Mouse (Mus musculus) kidney, postnatal 25 days (tissue): ENCODE results near the gene Nek6.
A peak's percentile ranks its signal among the peaks of the same experiment; 100 is the strongest.

ENCODE experiments used
- DNase-seq, 2 experiments: peaks; one replicate each; pipeline ENCODE4 v3.0.0; 2021; ENCODE audit warnings: mixed read lengths in 2 of 2

Gene Nek6

DNA sequence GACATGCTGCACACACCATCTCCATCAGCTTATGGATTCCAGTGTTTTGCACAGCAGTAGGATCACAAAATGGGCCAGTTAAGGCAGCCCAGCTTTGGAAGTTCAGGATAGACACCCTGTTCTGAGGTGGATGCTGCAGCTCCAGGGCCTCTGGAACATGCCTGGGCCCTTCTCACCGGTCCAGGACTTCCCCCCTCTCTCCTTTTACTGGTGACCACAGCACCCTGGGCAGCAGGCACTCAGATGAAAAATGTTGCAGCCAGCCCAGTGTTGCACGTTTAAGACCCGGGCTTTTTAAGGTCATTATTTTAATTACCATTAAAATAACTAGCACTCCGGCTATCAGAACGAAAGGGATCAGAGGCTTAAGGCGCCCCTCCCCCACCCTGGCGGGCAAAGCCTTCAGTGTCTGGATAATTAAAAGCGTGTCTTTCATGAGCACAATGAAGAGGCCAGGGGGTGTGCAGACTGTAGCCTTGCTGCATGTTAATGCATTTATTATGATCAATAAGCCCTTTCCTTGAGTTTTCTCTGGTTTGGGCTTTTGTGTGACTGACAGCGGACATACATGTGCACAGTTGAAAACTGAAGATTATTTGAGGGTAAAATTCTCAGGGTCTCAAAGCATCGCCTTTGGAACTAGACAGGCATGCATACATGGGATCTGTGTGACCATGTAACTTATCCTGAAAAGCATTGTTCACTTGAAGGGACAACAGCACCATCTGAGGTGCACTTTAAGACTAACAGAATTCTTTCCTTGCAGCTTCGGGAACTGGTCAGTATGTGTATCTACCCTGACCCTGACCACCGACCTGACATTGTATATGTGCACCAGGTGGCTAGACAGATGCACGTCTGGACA, 73.3 kb downstream of the Nek6 start:
- DNase-seq: peak in 1 of 2 experiments; percentile 18

DNA sequence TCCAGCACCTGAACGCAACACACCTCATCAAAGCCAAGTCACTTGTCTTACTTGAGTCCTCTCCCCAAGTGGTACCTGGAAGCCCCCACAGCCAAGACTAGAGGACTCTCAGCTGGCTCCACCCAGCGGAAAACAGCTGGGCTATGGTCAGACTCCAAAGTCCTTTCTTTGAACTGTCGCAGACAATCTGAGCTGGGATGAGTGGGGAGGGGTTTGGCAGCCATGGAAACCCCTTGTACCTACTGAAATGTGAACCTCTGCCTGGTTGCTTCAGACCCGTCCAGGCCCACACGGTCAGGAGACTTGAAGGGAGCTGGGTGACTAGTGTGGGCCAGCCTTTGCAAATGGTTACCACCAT, 73.9 kb downstream of the Nek6 start:
- DNase-seq: peak in 1 of 2 experiments; percentile 57

DNA sequence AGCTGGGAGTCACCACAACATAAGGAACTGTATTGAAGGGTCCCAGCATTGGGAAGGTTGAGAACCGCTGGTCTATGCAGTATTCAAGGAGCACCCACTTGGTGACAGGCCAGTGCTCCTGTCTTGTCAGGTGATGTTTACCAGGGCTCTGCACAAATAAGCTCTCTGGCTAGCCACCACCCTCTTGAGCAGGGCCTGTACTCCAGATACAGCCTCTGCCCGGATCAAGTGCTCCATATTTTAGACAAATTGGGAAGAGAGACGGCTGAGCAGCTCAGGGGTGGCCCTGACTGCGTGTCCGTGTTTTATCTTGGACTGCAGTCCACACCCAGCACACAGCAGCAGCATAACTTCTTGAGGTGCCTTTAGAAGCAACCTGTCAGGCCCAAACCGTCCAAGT, 75.3 kb downstream of the Nek6 start:
- no peak for DNase-seq

DNA sequence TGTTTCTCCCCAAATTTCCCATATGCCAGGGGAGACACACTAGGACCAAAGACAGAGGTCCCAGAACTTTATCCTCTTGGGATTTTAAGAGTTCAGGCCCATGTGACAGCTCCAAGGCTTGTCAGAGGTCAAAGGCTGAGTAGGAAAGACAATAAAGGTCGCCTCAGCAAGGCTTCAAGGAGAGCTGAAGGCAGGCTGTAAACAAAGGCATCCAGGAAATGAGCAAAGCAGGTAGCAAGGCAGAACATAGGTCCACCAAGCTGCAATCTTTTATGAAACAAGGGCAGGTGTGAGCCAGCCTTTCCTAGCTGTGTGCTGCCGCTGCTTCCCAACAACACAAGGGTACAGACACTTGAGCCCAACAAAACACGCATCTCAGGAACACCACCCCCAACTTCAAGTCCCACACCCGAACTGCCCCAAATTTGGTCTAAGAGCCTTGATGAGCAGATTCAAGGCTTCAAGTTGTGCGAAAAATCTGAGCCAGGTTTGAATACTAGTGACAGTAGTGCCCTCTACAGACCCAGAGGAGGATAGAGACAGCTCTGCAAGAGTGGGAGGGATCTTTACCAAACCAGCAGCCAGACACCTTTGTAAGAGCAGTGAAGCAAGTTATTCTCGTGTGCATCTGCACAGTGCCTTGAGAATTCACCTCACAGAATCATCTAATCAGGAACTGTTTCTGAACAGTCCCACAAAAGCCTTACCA, 80.5 kb downstream of the Nek6 start:
- no peak for DNase-seq

DNA sequence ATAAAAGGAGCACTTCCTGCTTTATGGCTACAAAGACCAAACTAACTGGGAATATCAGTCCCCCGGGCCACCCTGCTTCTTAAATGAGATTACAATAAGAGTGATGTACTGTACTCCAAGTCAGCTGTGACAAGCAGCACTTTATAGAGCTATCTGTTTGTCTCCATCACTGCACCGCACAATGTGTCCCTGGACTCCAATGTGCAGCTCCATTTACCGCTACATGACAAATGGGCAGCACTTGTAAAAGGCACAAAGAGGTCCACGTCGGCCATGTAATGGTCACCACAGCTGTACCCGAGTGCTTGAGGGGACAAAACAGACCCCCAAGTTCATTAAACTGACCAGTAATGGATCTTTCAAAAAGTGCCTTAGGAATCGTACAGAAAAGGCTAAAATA, 83.4 kb downstream of the Nek6 start:
- DNase-seq: no peak

DNA sequence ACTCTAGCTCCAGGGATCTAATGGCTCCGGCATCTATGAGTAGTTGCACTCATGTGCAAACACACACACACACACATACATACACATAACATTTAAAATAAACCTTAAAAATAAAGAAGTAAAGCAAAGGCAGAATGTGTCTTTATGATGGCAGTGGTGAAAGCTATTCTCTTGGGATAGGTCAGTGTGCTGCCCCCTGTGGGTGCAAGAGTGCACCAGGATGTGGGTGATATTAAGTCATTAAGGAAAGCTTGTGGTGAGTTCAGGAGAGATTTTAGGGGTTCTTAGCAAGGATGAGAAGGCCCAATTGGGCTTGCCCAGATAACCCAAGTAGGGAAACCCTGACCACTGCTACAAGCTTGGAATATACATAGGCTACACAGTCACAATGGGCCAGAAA, 86.5 kb downstream of the Nek6 start:
- DNase-seq: peak in 1 of 2 experiments; percentile 31

DNA sequence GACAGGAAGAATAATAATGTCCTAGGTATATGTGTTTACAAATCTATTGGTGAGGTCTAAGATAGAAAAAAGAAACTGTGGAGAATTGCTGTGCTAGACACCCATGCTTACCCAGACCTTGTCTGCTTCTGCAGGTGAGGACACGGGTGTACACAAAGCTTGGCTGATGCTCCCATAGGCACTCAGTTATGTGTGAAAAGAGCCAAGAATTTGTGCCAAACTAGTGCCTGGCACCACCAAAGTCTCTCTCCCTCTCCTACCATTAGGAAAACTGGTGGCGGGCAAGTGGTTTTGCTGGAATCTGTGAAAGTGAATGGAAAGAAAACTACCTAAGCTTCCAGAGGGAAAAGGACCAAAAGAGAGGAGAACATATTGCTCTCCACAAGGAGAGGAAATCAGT, 87.0 kb downstream of the Nek6 start:
- DNase-seq: no peak

DNA sequence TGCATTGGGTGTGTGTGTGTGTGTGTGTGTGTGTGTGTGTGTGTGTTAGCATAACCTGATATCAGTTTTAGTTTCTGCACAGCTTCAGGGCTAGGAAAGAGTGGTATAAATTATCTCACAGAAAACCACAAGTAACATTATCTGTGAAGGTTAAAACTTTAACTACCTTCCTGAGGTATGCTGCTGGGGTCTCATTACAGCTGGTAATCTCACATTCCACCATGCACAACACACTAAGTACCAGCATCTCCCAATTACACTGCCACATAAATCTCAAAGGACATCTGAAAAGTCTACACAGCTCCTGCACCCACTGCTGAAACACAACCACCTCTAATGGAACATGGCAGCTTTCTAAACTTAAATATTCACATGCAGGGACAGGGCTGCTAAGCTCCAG, 89.4 kb downstream of the Nek6 start:
- DNase-seq: no peak

DNA sequence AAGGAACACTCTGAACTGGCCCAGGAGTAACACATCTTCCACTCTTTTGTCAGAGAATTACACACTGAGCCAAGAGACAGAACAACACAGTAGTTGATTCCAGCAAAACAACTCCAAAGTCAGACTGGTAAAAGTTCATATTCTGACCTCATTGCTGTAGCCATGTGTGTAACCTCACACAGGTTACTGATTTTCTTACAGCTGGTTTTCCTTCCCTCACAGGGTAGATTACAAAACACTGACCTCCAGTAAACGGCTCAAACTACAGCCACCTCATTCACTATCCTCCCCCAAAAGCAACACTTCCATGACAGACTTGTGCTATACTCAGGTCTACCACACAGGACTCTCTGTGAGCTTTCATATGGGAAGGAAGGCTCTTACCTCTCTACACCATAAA, 96.3 kb downstream of the Nek6 start:
- DNase-seq: no peak

DNA sequence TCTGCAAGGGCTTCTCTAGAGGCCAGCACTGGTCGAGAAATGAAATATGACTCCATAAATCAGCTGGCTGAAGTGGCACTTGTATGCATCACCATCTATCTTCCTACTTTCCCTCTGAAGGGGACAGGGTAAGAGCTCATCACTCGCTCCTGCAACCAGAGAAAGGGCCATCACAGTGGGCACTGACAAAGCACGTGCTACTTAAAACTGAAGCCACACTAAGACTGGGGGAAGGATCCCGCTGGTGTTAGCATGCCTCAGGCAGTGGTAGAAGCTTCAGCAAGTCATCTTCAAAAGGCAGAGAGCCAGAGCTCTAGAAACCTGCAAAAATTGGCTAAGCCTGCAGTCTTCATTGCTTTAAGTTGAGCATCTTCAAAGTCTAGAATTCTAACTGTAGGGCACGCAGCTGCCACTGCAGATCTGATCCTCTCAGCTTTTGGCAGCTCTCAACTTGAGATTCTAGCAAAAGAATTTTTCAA, 97.4 kb downstream of the Nek6 start:
- DNase-seq: no peak

DNA sequence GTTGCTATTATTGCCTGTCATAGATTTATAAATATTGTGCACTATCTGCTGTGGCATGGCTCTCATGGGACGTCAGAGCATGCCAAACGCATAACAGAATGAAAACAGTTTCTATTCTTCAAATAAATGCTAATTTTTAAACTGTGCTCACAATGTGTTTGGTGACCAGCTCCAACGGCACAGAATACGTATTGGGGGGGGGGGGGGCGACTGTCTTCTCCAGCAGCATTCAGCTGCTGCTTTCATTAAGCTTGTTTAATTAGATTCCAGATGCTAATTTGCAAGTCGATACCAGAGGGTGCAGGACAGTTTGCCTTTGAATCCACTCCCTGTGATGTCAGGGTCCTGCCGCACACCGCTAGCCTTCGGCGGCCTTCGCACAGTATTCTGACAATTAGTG, 97.9 kb downstream of the Nek6 start:
- DNase-seq: no peak

DNA sequence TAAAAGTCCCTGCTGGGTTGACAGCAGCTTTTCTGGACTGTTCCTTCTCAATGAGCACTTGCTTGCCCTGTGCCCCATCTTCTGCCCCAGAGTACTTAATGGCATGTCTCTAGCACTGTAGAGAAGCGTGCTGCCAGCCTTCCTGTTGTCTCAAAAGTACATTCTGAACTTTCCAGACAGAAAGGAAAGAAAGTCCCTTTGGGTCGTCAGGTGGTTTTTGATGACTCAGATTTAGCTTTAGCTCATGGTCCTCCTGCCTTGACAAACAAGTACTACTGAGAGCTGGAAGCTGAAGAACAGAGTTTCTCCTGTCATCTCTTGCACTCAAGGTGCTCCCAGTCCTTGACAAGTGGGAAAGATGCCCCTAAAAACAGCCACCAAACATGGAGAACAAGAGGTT, 98.7 kb downstream of the Nek6 start:
- no peak for DNase-seq

DNA sequence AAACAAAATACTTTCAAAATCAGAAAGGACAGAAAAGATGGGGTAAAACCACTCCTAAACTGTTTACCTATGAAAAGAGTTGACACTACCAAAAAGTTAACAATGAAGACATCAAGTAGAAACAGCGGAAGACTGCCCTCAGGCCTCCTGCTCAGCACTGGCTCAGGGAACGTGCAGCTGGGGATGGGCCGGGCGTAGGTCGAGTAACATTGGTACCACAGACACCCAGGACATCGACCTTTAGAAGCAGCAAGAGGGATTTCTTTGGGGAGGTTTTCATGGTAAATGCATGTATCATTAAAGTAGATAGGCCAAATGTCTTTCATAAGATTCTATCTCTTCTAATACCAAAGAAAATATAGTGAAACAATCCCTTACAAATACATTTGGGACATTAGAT, 101.2 kb downstream of the Nek6 start:
- DNase-seq: no peak

DNA sequence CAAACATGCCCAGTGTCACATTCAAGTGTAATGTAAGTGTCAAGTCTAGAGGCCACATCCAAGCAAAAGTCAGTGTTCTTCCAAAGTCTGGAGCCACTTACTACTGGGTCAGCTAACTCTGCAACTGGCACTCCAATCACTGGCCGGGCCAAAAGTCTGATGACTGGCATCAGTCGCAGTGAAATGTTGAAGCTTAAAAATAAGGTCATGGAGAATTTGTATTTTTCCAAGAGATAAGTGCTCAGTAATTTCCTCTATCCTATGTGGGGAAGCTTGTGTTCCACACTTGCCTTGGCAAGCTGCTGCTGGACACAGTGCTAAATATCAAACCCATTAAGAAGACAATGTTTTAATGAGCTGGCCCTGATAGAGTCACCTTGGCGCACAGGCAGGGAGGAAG, 102.1 kb downstream of the Nek6 start:
- no peak for DNase-seq

DNA sequence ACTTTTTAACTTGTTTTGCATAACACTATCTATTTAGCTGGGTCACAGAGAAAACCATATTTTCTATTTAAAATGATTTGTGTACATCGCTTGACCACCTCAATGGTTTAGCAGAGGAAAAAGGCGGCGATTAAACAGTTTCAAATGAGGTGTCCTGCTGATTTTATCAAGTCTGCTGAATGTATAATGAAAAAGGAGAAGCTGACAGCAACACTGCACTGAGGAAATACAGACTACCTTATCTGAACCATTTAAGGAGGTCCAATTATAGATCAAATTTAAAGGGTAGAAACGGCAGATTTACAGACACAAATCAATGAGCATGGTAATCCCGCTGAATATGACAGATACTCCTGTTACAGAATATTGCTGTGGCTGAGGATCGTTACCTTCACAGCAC, 103.0 kb downstream of the Nek6 start:
- no peak for DNase-seq

DNA sequence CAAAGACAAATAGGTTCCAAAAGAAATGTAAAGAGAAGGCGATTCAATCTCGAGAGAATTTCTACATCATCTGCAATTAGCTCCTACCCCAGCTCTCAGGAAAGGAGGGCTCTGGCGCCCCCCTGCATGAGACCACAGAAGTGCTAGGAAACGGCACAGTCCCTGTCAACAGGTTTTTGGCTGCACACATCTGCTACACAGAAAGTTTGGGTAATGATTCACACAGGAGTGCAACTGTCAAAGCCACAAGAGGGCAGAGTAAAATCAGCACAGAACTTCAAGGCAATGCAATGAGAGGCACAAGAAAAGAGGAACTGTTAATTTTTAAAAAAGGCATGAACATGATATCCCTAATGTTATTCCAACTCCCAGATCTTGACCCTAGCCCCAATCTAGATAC, 104.6 kb downstream of the Nek6 start:
- peak; percentile 44 to 55 for DNase-seq

DNA sequence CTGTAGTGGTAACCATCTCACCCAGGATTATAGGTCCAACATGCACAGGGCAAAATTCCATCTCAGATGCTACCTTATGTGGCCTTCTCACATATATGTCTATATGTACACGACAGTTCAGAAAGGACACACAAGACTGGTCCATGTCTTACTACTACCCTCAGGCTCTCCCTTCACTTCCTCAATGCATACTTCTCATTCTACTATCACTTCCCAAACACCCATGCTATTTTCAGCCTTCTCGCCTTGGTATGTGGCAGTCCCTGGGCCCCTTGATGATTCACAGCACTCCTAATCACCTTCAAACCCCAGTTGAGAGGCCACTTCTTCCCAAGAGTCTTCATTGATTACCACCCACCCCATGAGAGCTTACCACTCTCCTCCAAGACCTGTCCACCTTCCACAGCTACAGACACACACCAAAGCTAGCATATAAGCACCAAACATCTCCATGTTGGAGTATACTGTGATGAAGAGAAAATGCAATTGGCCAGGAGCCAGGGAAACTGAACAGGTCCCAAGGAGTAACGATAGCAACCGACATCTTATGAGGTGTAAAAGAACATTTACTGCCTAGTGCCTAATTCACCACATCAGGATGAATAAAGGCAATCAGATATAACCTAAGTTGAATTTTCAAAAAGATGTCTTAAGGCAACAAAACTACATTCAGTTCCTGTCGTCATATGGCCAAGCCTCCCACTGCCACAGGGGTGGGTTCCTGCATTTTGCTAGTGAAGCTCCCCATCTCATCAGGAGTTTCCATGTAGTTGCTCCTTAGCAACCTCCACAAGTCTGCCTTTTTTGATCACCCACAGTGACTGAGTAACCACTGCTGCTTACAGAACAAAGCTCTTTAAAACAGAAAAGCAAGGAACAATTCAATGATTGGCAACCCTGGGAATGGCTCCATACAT, 105.8 kb downstream of the Nek6 start:
- DNase-seq: no peak

DNA sequence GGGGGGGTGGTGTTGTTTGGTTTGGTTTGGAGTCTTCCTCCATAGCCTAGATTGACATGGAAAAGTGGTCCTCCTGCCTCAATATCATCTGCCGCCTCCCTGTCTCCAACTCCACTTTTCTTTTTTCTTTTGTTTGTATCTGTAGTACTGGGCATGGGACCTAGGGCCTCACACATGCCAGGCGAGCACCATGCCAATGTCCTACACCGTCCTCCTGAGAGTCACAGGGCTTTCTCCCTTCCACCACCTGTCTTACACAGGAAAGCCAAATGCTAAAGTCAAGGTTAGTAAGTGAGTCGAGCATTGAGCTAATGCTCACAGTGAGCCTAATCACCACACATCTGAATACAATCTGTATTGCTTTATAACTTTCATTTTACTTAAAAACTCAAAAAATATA, 108.3 kb downstream of the Nek6 start:
- no peak for DNase-seq

DNA sequence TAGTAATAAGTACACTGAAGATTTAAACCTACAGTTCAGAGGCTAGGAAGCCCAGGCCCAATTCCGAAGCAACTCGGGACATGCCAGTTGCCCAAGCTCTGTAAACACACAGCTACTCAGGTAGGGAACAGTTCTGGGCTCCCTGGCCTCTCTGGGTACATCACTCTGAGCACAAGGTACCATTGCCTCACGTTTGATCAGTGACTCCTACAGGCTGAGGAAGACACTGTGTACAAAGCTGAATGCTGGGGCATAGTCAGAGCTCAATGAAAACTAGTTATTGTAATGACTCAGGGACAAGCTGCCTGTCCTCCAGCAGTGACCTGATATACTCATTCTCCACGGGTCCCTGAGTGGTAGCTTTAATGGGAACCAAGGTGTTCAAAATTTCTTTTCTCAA, 109.6 kb downstream of the Nek6 start:
- no peak for DNase-seq

DNA sequence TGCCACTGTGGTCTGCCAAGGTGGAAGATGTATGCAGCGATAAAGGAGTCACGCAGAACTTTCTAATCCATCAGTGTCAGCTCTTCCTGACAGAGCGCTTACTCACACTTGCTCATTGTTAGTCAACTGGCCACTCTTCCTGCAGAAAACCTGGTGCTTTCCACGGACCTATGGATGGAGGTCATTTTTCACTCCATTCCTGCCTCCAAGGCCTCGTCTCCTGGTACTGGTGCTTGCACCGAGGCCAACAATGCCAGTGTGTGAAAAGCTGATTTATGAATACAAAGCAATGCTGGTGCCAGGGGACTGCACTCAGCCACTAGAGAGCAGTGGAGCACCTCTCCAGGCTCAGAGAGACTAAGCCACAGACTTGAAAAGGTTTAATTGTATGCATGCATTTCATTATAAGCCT, 110.2 kb downstream of the Nek6 start:
- peak; percentile 23 to 40 for DNase-seq

DNA sequence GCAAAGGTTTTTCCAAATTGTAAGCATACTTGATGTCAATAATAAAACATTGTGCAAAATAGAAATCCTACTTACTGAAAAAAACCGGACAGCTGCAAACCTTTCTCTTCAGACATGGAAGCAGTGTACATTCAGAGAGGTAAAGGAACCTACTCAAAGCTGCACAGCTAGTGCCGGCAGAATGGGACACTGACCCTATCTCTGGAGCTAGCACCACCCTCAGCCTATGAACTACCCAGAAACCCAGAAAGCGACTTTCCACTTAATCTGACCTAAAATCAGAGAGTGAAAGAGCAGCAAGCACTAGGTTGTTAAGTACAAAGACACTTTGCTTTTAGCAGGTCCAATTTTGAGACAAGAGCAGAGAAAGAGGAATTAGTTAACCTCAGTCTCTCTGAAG, 112.0 kb downstream of the Nek6 start:
- DNase-seq: no peak

DNA sequence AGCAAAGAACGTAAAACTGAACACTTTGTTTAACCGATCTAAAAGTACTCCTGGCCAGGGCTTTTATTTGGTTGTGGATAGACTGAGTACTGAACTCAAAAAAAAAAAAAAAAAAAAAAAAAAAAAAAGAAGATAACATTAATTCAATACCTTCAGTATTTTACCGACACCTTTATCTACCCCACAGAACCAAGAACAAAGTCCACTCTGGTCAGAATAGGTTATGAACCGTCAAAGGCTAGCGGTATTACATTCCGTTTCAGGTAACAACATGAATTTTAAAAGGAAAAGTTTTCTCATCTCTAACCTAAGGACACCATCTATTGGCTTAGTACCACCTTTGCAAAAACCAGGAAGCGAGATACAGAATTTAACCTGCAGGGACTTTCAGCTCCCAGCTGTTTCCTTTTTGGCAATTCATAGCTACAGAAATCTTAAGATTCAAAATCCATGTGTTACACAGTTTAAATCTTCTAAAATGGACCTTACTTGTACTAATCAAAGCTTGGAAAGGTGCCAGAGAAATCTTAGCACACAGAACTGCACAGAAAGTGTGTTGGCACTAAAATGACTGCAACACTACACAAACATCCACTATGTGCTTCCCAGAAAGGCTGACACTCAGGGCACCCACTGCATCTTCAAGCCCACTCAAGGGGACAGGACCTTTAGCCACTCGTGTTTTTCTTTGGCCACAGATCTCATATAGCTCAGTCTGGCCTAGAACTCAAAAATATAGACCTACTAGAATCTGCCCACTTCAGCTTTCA, 112.6 kb downstream of the Nek6 start:
- DNase-seq: no peak

DNA sequence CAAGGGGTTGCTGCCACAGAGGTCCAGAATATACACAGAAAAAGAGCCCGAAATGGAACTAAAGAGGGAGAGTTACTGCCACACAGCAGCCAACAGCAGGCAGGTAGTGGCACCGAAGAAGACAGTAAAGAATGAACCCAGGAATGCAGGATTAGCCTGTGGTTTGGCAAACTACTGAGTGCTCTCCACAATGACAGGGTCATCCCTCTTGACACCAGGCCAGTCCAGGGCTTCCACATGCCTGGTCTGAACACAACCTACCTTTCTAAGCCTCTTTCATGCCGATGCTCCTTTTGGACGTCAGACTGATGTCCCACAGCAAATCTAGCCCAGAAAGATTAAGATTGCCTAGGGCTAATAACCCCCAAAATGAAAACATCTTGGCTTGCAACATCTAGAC, 117.4 kb downstream of the Nek6 start:
- no peak for DNase-seq
